Mouse (Mus musculus) cerebellum, adult 9-10 months (tissue): ENCODE data around the gene Zfp658.

Source experiments
- DNase-seq: peaks from one replicate; pipeline ENCODE4 v3.0.0; 2022

Gene Zfp658

DNA sequence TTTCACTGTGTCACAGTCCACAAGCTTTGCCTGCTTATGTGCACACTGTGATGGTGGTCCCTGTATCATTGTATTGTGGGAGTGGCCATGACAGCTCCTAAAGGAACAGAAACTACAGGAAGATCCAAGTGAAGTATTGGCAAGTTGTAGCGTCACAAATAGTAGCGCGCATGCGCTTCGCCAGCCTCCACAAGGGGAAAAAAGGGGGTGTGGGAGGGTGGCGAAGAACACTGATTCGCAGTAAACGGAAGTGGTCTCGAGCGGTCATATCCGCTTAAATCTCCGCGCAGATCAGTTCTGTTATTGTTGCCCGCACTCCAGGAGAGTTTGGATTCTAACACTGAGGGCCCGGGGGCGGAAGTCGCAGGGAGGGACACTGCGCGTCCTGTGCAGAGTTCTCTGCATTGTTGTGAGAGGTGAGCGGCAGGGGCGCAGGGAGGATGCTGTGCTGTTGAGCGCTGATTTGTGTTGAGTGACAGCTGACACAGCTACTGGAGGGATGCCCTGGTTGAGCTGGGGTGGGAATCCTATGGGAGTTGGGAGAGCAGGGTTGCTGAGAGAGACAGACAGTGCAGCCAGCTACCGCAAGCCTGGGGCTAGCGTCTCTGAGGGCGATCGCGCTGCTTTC, at the start of gene Zfp658:
TSS of gene Zfp658 (plus strand) at position 251 of the 628 bp plus-strand sequence.
- peak; percentile 88 for DNase-seq

DNA sequence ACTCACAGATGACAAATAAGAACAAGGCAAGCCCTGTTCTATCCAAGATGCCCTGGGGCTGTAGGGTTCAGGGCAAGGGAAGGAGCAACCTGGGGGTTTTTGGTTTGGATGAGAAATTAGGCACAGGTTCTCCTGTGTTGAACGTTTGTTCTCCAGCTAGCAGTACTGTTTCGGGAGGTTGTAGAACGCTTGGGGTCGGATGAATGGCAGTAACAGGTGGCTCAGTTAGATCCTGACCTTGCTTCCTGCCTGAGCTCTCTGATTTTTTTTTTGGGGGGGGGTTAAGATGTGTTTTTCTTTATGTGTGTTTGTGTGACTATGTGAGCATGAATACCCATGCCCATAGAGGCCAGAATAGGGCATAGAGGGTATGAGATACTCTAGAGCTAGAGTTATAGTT, 49.5 kb upstream of the Zfp658 start:
- no peak for DNase-seq

DNA sequence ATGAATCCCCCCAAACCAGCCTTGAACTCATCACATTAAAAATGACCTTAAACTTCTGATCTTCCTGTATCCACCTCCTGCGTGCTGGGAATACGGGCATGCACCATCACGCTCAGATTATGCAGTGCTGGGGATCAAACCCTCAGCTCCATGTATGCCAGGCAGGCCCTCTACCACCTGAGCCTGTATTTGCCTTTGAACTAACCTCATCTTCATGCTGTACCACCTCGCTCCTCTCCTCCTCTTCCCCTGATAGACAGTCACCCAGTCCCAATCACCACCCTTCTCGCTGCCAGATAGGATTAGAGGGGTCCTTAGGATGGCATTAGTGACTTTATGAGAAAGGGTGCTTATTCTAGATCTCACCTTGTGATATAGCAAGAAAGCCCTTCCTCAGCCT, 47.0 kb upstream of the Zfp658 start:
- DNase-seq: no peak

DNA sequence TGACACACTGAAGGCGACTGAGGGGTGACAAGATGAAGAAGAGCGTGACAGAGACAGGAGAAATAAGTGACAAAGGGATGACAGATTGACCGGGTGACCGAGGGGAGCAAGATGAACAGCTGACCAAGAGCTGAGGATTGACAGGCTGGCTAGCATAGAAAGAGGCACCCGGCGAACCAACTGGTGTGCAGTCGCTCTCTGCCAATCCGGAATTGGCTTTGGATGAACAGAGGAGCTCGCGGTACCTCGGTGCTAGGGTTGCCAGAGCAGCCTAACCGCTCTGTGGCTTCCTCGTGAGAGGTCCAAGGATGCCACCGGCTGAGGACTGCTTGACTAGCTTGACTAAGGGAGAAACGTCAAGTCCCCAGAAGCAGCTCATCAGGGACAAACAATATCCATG, 43.7 kb upstream of the Zfp658 start:
- no peak for DNase-seq

DNA sequence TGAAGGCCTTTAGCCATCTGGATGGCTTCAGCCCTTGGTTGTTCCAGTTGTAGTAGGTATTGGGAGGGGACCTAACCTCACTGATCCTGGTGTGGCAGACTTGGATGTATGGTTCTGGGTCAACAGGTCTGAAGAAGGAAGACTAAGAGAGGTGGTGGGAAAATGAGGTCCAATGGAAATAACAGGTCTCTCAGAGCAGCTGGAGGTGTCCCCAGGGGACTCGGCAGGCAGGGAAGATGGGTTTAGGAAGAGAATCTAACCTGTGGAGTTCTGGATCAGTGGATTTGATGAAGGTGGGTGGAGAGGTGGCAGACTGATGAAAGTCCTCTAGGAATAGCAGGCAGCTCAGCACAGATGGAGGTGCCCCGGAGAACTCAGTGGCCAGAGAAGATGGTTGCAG, 39.3 kb upstream of the Zfp658 start:
- no peak for DNase-seq

DNA sequence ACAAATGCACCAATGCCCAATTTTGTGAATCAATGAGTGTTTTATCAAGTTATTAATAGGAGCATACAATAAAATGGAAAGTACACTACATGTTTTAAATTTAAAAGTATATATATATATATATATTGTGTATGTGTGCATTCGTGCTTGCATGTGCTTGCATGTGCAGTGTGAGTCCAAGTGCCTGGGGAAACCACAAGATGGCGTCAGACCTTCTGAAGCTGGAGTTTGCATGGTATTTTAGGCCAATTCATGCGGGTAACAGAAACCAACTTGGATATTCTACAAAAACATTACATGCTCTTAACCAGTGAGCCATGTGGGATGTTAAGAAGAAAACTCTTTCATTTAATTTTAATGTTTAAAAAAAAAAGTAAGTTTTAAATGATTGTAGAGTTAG, 36.7 kb upstream of the Zfp658 start:
- no peak for DNase-seq

DNA sequence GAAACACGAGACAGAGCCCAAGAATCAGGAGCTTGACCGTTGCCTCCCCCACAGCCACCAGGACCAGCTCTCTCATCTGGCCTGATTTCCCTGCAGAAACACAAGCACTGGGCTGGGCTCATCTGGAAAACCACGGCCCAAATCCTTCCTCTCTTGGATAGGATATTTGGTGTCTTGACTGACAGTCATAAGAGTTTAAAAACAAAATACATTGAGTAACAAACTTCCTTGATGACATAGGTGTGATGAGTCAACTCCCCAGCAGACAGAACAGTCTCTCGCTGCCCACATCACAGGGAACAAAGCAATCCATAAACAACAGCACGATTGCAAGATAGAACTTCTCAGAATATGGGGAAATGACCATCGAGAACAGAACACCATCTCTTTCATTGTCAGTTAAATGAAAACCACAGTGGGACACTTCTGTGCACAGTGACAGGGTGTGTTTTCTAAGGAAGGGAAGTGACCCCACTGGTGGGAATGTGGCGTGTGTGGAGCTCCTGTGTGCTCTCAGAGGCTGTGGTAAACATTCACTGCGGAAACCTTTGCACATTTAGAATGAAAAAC, 31.8 kb upstream of the Zfp658 start:
- no peak for DNase-seq

DNA sequence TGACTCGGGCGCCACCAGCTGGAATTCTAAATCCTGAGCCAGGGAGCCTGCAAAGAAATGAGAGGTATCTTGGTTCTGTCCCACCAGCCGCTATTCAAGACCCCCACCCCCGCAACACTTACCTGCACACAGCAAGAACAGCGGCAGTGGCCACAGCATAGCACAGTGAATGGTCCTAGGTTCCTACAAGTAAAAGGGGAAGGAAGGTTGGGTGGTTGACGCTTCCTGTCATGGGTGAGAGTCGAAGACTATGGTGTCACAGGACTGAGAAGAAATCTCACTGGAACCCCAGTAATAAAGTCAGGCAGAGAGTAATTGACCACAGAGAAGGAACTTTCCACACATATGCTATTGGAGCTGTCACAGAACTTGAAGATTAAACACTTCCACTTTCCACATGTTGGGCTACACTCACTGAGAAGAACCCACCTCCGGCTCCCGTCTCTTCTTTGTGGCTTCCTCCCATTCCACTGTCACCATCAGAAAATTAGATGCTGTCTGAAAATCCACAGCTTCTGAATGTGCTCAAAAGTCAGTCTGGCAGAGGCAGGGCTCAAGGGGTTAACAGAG, 29.0 kb upstream of the Zfp658 start:
- no peak for DNase-seq

DNA sequence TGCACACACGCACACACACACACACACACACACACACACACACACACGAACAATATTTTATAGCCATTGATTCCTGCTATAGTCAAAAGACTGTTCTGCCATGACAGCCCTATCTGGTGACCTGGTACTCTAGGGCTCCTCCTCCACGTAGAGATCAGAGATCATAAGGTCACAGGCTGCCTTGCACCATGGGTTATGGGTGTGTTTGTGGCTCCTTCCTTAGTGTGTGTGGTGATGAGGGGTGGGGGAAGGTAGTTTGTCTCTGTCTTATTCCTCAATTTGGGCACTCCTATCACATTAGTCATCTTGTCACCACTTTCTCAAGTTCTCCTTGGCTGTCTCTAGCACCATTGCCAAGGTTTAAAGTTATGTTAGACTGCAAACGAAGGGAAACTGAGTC, 23.5 kb upstream of the Zfp658 start:
- DNase-seq: no peak

DNA sequence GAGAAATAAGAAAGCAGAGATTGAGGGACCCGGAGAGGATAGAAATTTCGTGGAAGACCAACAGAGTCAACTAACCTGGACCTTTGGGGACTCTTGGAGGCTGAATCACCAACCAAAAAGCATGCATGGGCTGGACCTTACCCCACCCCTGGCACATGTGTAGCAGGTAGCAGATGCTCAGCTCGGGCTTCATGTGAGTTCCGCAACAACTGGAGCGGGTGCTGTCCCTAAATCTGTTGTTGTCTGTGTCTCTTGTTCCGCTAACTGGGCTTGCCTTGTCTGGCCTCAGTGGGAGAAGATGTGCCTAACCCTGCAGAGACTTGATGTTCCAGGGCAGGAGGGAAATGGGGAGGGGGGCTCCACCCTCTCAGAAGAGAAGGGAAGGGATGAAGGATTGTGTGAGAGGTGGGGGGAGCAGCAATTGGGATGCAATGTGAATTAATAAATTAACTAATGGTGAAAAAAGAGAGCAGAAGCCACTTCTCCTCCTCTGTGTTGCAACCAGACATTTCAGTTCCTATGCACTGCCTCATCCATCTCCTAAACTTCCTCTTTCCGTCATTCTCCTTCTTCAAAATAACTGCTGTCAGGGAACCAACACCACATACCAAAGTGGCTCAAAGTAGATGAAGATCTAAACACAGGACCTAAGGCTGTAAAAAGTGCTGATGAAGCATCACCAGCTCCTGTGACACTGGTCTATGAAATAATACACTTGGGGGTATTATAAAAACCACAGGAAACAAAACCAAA, 17.7 kb upstream of the Zfp658 start, which contains the start of gene Cd33:
TSS of gene Cd33 (minus strand) at position 204 of the 753 bp plus-strand sequence.
- DNase-seq: no peak

DNA sequence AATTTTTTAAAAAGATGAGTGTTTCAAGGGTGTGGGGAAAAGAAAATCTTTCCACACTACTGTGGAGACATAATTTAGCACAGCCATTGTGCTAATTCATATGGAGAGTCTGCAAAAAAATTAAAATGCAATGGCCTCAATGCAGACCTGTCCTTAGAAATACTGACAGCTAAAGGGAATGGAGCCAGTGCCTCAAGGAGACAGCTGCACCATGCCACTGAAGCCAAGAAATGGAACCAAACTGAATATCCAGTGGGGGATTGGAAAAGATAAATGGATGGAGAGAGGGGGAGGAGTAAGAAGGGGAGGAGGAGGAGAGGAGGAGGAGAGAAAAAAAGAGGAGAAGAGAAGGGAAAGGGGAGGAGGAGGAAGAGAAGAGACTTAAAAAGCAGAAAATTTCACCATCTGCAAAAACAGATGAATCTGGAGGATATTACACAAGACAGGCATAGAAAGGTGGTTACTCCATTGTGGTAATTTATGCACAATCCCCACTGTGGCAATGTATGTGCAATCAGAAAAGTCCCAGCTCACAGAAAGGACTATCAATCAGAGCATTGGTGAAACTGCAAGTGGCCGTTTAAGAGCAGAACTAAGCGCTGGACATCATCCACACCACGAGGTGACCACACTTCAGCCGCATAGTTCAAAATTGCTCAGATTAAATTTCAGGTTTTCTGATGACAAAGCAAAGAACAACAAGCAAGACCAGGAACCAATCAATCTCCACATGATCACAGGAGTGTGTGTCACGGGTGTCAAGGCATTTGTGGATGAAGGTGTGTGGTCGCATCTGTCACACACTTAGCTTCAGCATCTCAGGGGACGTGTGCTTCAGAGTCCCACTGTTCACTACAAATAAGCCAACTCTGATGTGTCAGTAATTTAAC, 16.2 kb upstream of the Zfp658 start:
- no peak for DNase-seq

DNA sequence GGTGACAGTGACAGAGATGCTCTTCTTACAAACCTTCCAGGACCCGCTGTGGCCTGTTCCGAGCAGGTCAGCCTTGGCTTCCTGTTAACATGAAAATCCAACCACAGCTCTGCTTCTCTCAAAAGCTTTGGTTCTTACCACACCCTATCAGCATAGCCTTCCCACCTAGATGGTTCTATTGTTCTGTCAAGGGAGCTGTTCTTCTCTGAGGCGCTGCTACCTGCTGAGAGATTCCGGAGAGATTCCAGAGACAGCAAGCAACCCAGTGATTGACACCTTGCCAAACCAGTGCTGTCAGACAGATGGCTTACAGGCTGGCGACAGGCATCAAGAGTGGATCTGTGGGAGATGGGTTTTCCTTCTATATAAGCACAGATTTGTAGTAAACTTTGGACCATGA, 14.4 kb upstream of the Zfp658 start:
- DNase-seq: peak; percentile 83

DNA sequence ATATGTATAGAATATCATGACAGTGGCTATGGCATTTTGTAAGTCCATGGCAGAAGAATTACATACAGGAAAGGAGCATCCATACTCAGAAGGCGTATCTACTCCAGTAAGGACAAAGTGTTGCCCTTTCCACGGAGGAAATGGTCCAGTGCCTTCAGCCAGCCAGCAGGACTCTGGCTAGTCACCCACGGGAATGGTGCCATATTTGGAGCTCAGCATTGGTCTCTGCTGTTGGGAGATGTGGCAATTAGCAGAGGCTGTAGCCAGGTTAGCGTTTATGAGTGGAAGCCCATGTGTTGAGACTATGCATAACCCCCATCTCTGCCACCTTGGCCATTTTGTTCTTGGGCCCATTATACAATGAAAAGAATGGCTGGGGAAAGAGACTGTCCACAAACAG, 13.8 kb upstream of the Zfp658 start:
- peak; percentile 50 for DNase-seq

DNA sequence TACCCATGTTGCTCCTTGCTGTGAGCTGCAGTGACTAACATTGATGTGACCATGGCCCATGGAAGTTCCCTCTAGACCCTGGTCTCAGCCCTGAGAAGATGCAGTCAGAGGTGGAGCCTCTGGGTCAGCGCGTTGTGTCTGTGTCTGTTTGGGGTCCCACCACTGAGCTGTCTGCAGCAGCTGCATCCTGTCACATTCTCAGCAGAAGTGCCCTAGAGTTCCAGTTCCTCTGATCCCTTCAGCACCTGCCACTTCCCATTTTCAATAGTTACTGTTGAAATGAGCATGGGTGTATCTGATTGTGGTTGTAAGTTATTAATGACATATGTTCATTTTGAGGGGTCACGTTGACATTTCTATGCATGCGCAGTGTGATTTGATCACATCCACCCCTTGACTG, 8.9 kb upstream of the Zfp658 start:
- DNase-seq: no peak

DNA sequence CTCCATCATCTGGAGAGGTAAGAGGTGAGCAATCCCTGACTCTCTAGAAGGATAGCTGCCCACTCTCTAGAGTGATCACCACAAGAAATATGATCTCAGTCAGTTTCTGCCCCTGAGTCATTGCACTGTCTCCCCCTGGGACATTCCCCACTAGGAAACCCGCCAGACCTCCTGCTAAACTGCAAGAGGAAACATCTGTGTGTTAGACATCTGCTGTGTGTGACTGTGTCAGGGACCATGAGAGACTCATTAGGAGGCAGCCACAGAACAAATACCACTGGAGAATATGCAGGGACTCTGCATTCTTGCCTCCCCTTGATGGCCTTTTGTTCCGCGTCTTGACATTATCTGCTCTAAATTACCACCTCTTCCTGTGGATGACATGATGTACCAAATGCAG, 7.5 kb upstream of the Zfp658 start:
- DNase-seq: no peak

DNA sequence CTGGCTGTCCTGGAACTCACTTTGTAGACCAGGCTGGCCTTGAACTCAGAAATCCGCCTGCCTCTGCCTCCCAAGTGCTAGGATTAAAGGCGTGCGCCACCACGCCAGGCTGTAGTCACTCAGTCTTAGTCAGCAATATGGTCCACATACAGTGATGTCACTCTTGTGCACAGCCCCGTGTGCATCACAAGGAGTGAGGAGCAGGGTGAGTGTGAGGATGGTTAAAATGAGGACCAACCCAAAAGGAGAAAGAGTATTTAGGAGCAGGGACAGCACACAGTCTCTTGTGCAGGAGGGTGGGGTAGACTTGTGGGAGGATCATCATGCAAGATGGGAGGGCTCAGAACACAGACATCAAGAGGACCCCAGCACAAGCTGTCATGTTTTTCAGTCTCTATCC, 6.7 kb upstream of the Zfp658 start:
- DNase-seq: no peak

DNA sequence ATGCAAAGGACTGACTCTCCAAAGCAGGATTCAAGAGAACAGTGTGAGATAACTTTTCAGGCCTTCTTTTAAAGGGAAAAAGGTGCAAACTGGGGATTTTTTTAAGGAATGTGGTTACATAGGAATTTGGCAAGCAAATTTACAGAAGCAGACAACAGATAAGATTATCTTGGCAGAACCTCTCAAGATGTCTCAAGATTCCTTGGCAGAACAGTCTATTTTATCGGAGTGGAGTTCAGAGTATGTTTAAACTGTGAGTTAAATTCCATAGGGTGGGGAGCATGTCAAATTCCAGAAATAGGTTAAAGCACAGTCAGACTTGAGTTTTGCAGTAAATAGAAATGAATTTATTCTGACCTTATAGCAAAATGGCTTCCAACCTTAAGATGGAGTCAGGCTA, 5.2 kb upstream of the Zfp658 start:
- DNase-seq: no peak

DNA sequence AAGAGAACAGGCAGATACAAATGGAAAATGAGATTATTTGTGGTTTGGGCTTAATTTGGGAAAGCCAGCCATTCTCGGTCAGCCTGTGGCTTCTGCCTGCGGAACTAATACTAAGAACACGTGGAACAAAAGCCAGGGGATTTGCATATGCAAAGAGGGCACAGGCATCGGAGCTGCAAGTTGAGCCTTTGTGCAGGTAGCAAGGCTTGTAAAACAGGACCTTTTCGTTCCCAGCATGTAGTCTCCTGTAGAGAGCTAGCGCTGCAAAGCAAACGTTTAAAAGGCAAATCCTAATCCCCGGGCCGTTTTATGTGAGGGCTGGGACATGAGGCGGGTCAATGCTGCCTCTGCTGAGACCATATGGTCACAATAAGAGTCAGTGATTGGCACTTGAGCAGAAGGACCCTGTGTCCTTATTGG, 605 bp downstream of the Zfp658 start:
- DNase-seq: peak; percentile 41

DNA sequence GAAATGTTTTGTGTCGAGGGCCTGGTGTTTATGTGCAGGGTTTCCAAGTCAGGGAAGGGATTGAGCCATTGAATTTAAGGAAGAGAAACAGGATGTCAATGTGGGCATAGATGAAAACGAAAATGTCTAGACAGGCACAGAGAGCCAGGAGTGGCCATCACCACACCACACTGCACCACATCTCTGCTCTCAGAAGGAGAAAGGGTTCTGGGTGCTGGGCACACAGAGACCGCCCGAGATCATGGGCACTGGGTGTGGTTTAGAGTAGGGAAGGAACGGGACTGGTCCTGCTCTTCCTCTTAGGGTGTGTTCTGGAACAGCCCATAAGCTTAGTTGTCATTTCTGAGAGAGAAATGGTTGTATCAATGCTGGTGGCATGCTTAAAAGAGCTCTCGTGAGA, 1.2 kb downstream of the Zfp658 start:
- no peak for DNase-seq

DNA sequence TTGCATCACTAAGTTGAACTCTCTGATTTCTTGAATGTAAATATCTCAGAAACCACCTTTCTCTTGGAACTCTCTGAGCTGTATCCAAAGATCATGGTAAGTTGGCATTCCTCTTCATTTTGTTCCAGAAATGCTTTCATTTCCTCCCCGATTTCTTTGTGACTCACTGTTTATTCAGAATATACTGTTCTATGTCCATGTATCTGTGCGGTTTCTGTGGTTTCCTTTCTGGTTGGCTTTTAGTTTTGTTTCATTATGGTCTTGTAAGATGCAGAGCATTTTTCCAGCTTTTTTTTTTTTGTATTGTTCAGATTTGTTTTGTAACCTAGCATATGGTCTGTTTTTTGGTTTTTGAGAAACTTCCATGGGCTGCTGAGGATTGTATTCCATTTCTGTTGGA, 9.2 kb downstream of the Zfp658 start:
- no peak for DNase-seq

DNA sequence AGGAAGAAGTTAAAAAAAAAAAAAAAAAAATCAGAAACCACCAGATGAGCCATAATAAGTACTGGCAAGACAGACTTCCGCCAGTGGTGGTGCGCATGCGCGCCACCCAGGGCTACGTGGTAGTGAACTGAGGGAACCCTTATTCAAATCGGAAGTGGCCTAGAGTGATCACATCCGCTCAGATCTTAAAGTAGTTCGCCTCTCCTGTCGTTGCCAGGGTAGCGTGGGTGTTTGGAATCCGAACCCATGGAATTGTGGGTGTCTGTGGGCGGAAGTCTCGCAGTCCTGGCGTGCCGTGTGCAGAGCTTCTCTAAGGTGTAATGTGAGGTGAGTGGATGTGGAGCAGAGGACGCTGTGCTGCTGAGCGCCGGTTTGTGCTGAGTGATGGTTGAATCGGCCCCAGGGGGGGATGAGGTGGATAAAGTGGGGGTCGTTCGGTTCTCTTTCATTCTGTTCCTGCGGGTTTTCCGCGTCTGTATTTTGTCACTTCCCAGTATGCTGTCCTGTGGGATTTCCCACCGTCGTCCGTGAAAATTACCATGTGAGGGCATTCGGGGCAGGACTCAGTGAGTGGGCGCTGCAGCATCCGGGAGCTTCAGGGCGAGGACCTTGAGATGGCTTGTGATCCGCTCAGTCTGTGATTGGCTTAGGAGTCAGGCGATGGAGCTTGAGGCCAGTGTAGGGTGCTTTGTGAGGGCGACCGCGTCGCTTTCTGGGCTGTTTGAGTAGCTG, 17.6 kb downstream of the Zfp658 start, which contains the start of gene Zfp719:
TSS of gene Zfp719 (plus strand) at position 171 of the 732 bp plus-strand sequence.
- DNase-seq: peak; percentile 94

DNA sequence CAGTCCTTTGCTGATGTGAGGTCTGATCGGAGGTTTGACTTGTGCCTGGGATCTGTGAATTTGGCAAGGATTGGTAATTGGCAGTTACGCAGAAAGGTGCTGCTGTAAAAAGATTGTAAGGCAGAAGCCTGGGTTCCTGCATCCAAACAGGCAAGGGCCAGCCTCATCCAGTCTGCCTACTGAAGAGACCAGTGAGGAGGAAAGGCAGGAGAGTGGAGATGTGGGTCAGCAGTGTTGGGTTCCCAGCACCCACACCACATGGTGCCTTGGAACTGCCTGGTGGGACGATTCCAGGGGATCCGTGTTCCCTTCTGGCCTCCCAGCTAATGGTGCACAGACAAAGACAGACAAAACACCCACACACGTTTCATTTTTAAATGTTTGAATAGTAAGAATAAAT, 18.5 kb downstream of the Zfp658 start:
- DNase-seq: peak; percentile 51
